Mouse (Mus musculus) lung, postnatal 0 days (tissue): ENCODE results near the gene E4f1. TPM values are rescaled to one million over a fixed set of nuclear protein-coding genes. Genes with fewer than 3 reads are reported as not detected.

Source experiments
- ATAC-seq: fragments of 200-750 bp; cut with Nextera tagmentation; 2 replicates; pipeline ENCODE4 v1.8.0; 2017; ENCODE audit warnings: moderate library complexity
- DNase-seq: peaks from one replicate; pipeline ENCODE4 v3.0.0-alpha.2; 2016; ENCODE audit warnings: low spot score
- H3K27ac ChIP-seq: fragments of 300-500 bp; sonication (generic); 2 replicates; pipeline ENCODE4 v1.5.1; 2014; ENCODE audit warnings: antibody characterized with exemption, mild to moderate bottlenecking, low read length, mixed read lengths
- H3K27me3 ChIP-seq: fragments of 300-500 bp; sonication (generic); replicated peaks from 2 replicates; pipeline ENCODE4 v1.6.1; 2014; ENCODE audit warnings: low read length, mixed read lengths; ENCODE audit not compliant: insufficient read depth
- H3K36me3 ChIP-seq: fragments of 300-500 bp; sonication (generic); 2 replicates; pipeline ENCODE4 v1.6.1; 2014; ENCODE audit warnings: low read length, mixed read lengths; ENCODE audit not compliant: insufficient read depth
- H3K4me1 ChIP-seq: fragments of 300-500 bp; sonication (generic); 2 replicates; pipeline ENCODE4 v1.6.1; 2014; ENCODE audit warnings: antibody characterized with exemption, low read depth, low read length, mixed read lengths; ENCODE audit not compliant: insufficient read depth
- H3K4me2 ChIP-seq: fragments of 300-500 bp; sonication (generic); replicated peaks from 2 replicates; pipeline ENCODE4 v1.6.1; 2014; ENCODE audit warnings: low read depth, mild to moderate bottlenecking, low read length, moderate library complexity, mixed read lengths
- H3K4me3 ChIP-seq: fragments of 300-500 bp; sonication (generic); 2 replicates; pipeline ENCODE4 v1.5.1; 2014; ENCODE audit warnings: low read depth, low read length
- H3K9ac ChIP-seq: fragments of 300-500 bp; sonication (generic); replicated peaks from 2 replicates; pipeline ENCODE4 v1.6.1; 2014; ENCODE audit warnings: low read depth, mild to moderate bottlenecking
- H3K9me3 ChIP-seq: fragments of 300-500 bp; sonication (generic); 2 replicates; pipeline ENCODE4 v1.6.1; 2016; ENCODE audit warnings: low read length, mixed read lengths
- CTCF ChIP-seq: IDR thresholded peaks from 2 replicates; pipeline ENCODE4 v1.5.1; 2016; ENCODE audit warnings: antibody characterized with exemption, mild to moderate bottlenecking
- EP300 ChIP-seq: IDR thresholded peaks from 2 replicates; pipeline ENCODE4 v1.6.1; 2016; ENCODE audit warnings: antibody characterized with exemption, mild to moderate bottlenecking, control low read depth
- WGBS: fragments of 180-500 bp; shearing (Covaris S2); extraction: QIAGEN DNeasy Blood & Tissue Kit; methylation state at CpG from one replicate; pipeline ENCODE4 v1.1.7; 2014; 5-methylcytosine and 5-hydroxymethylcytosine counted together
- polyA plus RNA-seq: library from polyadenylated mRNA; unstranded; fragments of >200 nt; fragmentation: Nextera tagmentation; extraction: Ambion mirVana; gene quantifications from 2 replicates; pipeline ENCODE4 v1.2.1, GENCODE M21; 2015

The E4f1 gene
- 15.7 and 17.5 TPM in 2 replicates for polyA plus RNA-seq

GRCm38 (mm10) chr17:24469910-24470602 lies at the start of gene E4f1, which contains the start of gene Pgp:
Gene E4f1, minus strand, starts transcription at chr17:24470313.
Gene Pgp, plus strand, starts transcription at chr17:24470392.
- Histone ChIP-seq H3K4me3 (peak within 1 kb of the TSS; percentile 73), H3K4me1 (peaks cover 20% of the 10 kb centered on the region; the same call in 1 of the 2 replicates), H3K9ac (peak within 1 kb of the TSS; percentile 64), H3K36me3 (0 out of 2 replicates have a peak, but pooled peaks cover 4% of the 10 kb centered on the region), H3K9me3 (no peaks in the 10 kb centered on the region), H3K27ac (peak within 1 kb of the TSS; percentile 75), H3K4me2 (peak within 1 kb of the TSS; percentile 85), H3K27me3 (no peaks in the 10 kb centered on the region)
- TF ChIP-seq EP300 (no peak), CTCF (peak; percentile 19; the same call in 1 of the 2 replicates)
- ATAC-seq (peak; percentile 99), DNase-seq (peak; percentile 99)
- under 1% methylated on average over 61 of the region's 75 CpGs for WGBS

GRCm38 (mm10) chr17:24514270-24515257 lies 44.5 kb upstream of the E4f1 start:
- H3K27me3 ChIP-seq = no peaks in the 10 kb centered on the region
- peak overlapping the region; percentile 17; the same call in 1 of the 2 replicates for H3K4me3 ChIP-seq
- peaks cover 44% of the 10 kb centered on the region for H3K36me3 ChIP-seq
- no peaks in the 10 kb centered on the region for H3K4me1 ChIP-seq
- no peak; the same call in 1 of the 2 replicates for TF ChIP-seq EP300
- TF ChIP-seq CTCF = no peak
- peak; percentile 85 for ATAC-seq
- 66% methylated on average over 24 of the region's 24 CpGs for whole genome bisulfite sequencing
- H3K27ac ChIP-seq = peak overlapping the region; percentile 72
- H3K4me2 ChIP-seq = peak overlapping the region; percentile 48
- H3K9me3 ChIP-seq = no peaks in the 10 kb centered on the region
- DNase-seq = peak; percentile 43
- peak overlapping the region; percentile 9; the same call in 1 of the 2 replicates for H3K9ac ChIP-seq

GRCm38 (mm10) chr17:24513609-24514008 lies 43.5 kb upstream of the E4f1 start:
- WGBS = 29% methylated on average over 5 of the region's 5 CpGs
- Histone ChIP-seq H3K9me3 (no peaks in the 10 kb centered on the region), H3K4me3 (peak overlapping the region; percentile 17; the same call in 1 of the 2 replicates), H3K9ac (no peak overlapping the region), H3K36me3 (peaks cover 51% of the 10 kb centered on the region), H3K27me3 (no peaks in the 10 kb centered on the region), H3K4me2 (peak overlapping the region; percentile 48), H3K27ac (peak overlapping the region; percentile 72; the same call in 1 of the 2 replicates), H3K4me1 (no peaks in the 10 kb centered on the region)
- peak; percentile 52; the same call in 1 of the 2 replicates for ATAC-seq
- peak; percentile 53 for DNase-seq
- TF ChIP-seq CTCF (peak; percentile 83), EP300 (no peak)

GRCm38 (mm10) chr17:24507806-24508460 lies 37.8 kb upstream of the E4f1 start:
- H3K9me3 ChIP-seq = no peaks in the 10 kb centered on the region
- no peak overlapping the region for H3K27ac ChIP-seq
- H3K36me3 ChIP-seq = peaks cover 40% of the 10 kb centered on the region
- H3K9ac ChIP-seq = no peak overlapping the region
- TF ChIP-seq CTCF (no peak), EP300 (no peak)
- ATAC-seq (no peak), DNase-seq (no peak)
- H3K27me3 ChIP-seq = no peaks in the 10 kb centered on the region
- no peak overlapping the region for H3K4me3 ChIP-seq
- 75% methylated on average over 12 of the region's 12 CpGs for WGBS
- no peaks in the 10 kb centered on the region for H3K4me1 ChIP-seq
- H3K4me2 ChIP-seq = no peak overlapping the region

- Histone ChIP-seq H3K4me1 (no peaks in the 10 kb centered on the region), H3K27ac (no peak overlapping the region), H3K4me2 (no peak overlapping the region), H3K9me3 (no peaks in the 10 kb centered on the region), H3K27me3 (no peaks in the 10 kb centered on the region), H3K36me3 (peaks cover 40% of the 10 kb centered on the region), H3K4me3 (no peak overlapping the region), H3K9ac (no peak overlapping the region)
- DNase-seq (no peak), ATAC-seq (no peak)
- TF ChIP-seq CTCF (no peak), EP300 (no peak)
- 44% methylated on average over 19 of the region's 19 CpGs for WGBS
Observed at GRCm38 (mm10) chr17:24507129-24507664, 37.1 kb upstream of the E4f1 start.
